Mouse (Mus musculus): ENCODE data around the gene Ppp2r5c. TPM values are rescaled to one million over a fixed set of nuclear protein-coding genes. Genes with fewer than 3 reads are reported as not detected.

Ppp2r5c gene
- polyA plus RNA-seq, 1 experiment from 2014 or later = 146 TPM

GRCm38 (mm10) chr12:110424008-110424704 lies 22.8 kb upstream of the Ppp2r5c start:
- 77% methylated on average over 5 of the region's 5 CpGs for WGBS
- DNase-seq (ENCODE audit: low spot score) = no peak
- Histone ChIP-seq H3K27ac (no peak overlapping the region), H3K4me3 (no peak overlapping the region), H3K36me3 (no peaks in the 10 kb centered on the region), H3K27me3 (ENCODE audit: insufficient read depth, poor library complexity, severe bottlenecking) (no peaks in the 10 kb centered on the region), H3K4me1 (replicated peaks) (no peaks in the 10 kb centered on the region), H3K9me3 (no peaks in the 10 kb centered on the region)

GRCm38 (mm10) chr12:110426417-110427010 lies 20.4 kb upstream of the Ppp2r5c start:
- Histone ChIP-seq H3K27me3 (ENCODE audit: insufficient read depth, poor library complexity, severe bottlenecking) (no peaks in the 10 kb centered on the region), H3K4me1 (replicated peaks) (peaks cover 11% of the 10 kb centered on the region; the same call in 1 of the 2 replicates), H3K27ac (no peak overlapping the region), H3K4me3 (no peak overlapping the region), H3K9me3 (no peaks in the 10 kb centered on the region), H3K36me3 (no peaks in the 10 kb centered on the region)
- 83% methylated on average over 13 of the region's 13 CpGs for WGBS
- DNase-seq (ENCODE audit: low spot score) = no peak

GRCm38 (mm10) chr12:110429340-110429973 lies 17.5 kb upstream of the Ppp2r5c start:
- Histone ChIP-seq H3K9me3 (no peaks in the 10 kb centered on the region), H3K4me3 (no peak overlapping the region), H3K4me1 (replicated peaks) (peaks cover 11% of the 10 kb centered on the region; the same call in 1 of the 2 replicates), H3K27me3 (ENCODE audit: insufficient read depth, poor library complexity, severe bottlenecking) (no peaks in the 10 kb centered on the region), H3K36me3 (no peaks in the 10 kb centered on the region), H3K27ac (peak overlapping the region; percentile 83)
- no peak for DNase-seq (ENCODE audit: low spot score)
- 71% methylated on average over 12 of the region's 12 CpGs for WGBS

- H3K27ac ChIP-seq = peak overlapping the region; percentile 83
- no peaks in the 10 kb centered on the region for H3K9me3 ChIP-seq
- no peaks in the 10 kb centered on the region for H3K27me3 ChIP-seq (ENCODE audit: insufficient read depth, poor library complexity, severe bottlenecking)
- peak; percentile 35 for DNase-seq (ENCODE audit: low spot score)
- H3K36me3 ChIP-seq = no peaks in the 10 kb centered on the region
- no peak overlapping the region for H3K4me3 ChIP-seq
- 49% methylated on average over 10 of the region's 10 CpGs for WGBS
- peaks cover 13% of the 10 kb centered on the region; the same call in 1 of the 2 replicates for H3K4me1 ChIP-seq (replicated peaks)
Measured at GRCm38 (mm10) chr12:110429990-110430389, 16.9 kb upstream of the Ppp2r5c start.

- no peak for DNase-seq (ENCODE audit: low spot score)
- Histone ChIP-seq H3K36me3 (no peaks in the 10 kb centered on the region), H3K27me3 (ENCODE audit: insufficient read depth, poor library complexity, severe bottlenecking) (no peaks in the 10 kb centered on the region), H3K27ac (no peak overlapping the region), H3K9me3 (no peaks in the 10 kb centered on the region), H3K4me1 (replicated peaks) (peaks cover 14% of the 10 kb centered on the region; the same call in 1 of the 2 replicates), H3K4me3 (no peak overlapping the region)
- 71% methylated on average over 7 of the region's 7 CpGs for WGBS
Measured at GRCm38 (mm10) chr12:110431805-110432204, 15.1 kb upstream of the Ppp2r5c start.

GRCm38 (mm10) chr12:110436638-110437366 lies 10.1 kb upstream of the Ppp2r5c start:
- H3K4me3 ChIP-seq = no peak overlapping the region
- 74% methylated on average over 9 of the region's 9 CpGs for WGBS
- H3K27me3 ChIP-seq (ENCODE audit: insufficient read depth, poor library complexity, severe bottlenecking) = no peaks in the 10 kb centered on the region; the same call in 1 of the 2 replicates
- no peak for DNase-seq (ENCODE audit: low spot score)
- H3K4me1 ChIP-seq (replicated peaks) = 0 out of 2 replicates have a peak, but pooled peaks cover 7% of the 10 kb centered on the region
- peaks cover 4% of the 10 kb centered on the region; the same call in 1 of the 2 replicates for H3K9me3 ChIP-seq
- no peaks in the 10 kb centered on the region for H3K36me3 ChIP-seq
- no peak overlapping the region for H3K27ac ChIP-seq

- Histone ChIP-seq H3K27ac (no peak overlapping the region), H3K4me3 (no peak overlapping the region), H3K9me3 (peaks cover 4% of the 10 kb centered on the region; the same call in 1 of the 2 replicates), H3K27me3 (ENCODE audit: insufficient read depth, poor library complexity, severe bottlenecking) (no peaks in the 10 kb centered on the region; the same call in 1 of the 2 replicates), H3K4me1 (replicated peaks) (0 out of 2 replicates have a peak, but pooled peaks cover 7% of the 10 kb centered on the region), H3K36me3 (no peaks in the 10 kb centered on the region)
- 70% methylated on average over 7 of the region's 7 CpGs for WGBS
- no peak for DNase-seq (ENCODE audit: low spot score)
Measured at GRCm38 (mm10) chr12:110437367-110437703, 9.6 kb upstream of the Ppp2r5c start.

GRCm38 (mm10) chr12:110438367-110438973 lies 8.4 kb upstream of the Ppp2r5c start:
- Histone ChIP-seq H3K27me3 (ENCODE audit: insufficient read depth, poor library complexity, severe bottlenecking) (peaks cover 8% of the 10 kb centered on the region; the same call in 1 of the 2 replicates), H3K9me3 (peaks cover 4% of the 10 kb centered on the region; the same call in 1 of the 2 replicates), H3K4me1 (replicated peaks) (0 out of 2 replicates have a peak, but pooled peaks cover 7% of the 10 kb centered on the region), H3K4me3 (no peak overlapping the region), H3K36me3 (no peaks in the 10 kb centered on the region), H3K27ac (no peak overlapping the region)
- 48% methylated on average over 5 of the region's 5 CpGs for whole genome bisulfite sequencing
- no peak for DNase-seq (ENCODE audit: low spot score)

- Histone ChIP-seq H3K9me3 (peaks cover 4% of the 10 kb centered on the region; the same call in 1 of the 2 replicates), H3K4me3 (no peak overlapping the region), H3K36me3 (no peaks in the 10 kb centered on the region), H3K4me1 (replicated peaks) (peaks cover 9% of the 10 kb centered on the region), H3K27ac (no peak overlapping the region), H3K27me3 (ENCODE audit: insufficient read depth, poor library complexity, severe bottlenecking) (peaks cover 25% of the 10 kb centered on the region)
- DNase-seq (ENCODE audit: low spot score) = no peak
- 91% methylated on average over 2 of the region's 2 CpGs for WGBS
Measured at GRCm38 (mm10) chr12:110442238-110442637, 4.7 kb upstream of the Ppp2r5c start.

GRCm38 (mm10) chr12:110444530-110444929 lies 2.4 kb upstream of the Ppp2r5c start:
- H3K4me1 ChIP-seq (replicated peaks) = peaks cover 20% of the 10 kb centered on the region
- no peaks in the 10 kb centered on the region for H3K36me3 ChIP-seq
- DNase-seq (ENCODE audit: low spot score) = no peak
- peaks cover 25% of the 10 kb centered on the region for H3K27me3 ChIP-seq (ENCODE audit: insufficient read depth, poor library complexity, severe bottlenecking)
- WGBS = 74% methylated on average over 5 of the region's 5 CpGs
- no peak overlapping the region for H3K4me3 ChIP-seq
- peaks cover 4% of the 10 kb centered on the region; the same call in 1 of the 2 replicates for H3K9me3 ChIP-seq
- no peak overlapping the region for H3K27ac ChIP-seq

- H3K4me1 ChIP-seq (replicated peaks) = peaks cover 20% of the 10 kb centered on the region
- no peaks in the 10 kb centered on the region; the same call in 1 of the 2 replicates for H3K9me3 ChIP-seq
- H3K27ac ChIP-seq = peak overlapping the region; percentile 91; the same call in 1 of the 2 replicates
- peak overlapping the region; percentile 89 for H3K4me3 ChIP-seq
- 44% methylated on average over 7 of the region's 7 CpGs for WGBS
- peaks cover 25% of the 10 kb centered on the region for H3K27me3 ChIP-seq (ENCODE audit: insufficient read depth, poor library complexity, severe bottlenecking)
- no peak for DNase-seq (ENCODE audit: low spot score)
- no peaks in the 10 kb centered on the region for H3K36me3 ChIP-seq
Measured at GRCm38 (mm10) chr12:110445775-110446174, 1.1 kb upstream of the Ppp2r5c start.

- H3K36me3 ChIP-seq = no peaks in the 10 kb centered on the region
- H3K4me3 ChIP-seq = peak overlapping the region; percentile 89
- peak overlapping the region; percentile 91 for H3K27ac ChIP-seq
Measured at GRCm38 (mm10) chr12:110447306-110447705, 386 bp downstream of the Ppp2r5c start.

More at GRCm38 (mm10) chr12:110447306-110447705, 386 bp downstream of the Ppp2r5c start:
- peaks cover 25% of the 10 kb centered on the region for H3K27me3 ChIP-seq (ENCODE audit: insufficient read depth, poor library complexity, severe bottlenecking)
- WGBS = 3% methylated on average over 39 of the region's 39 CpGs
- peaks cover 20% of the 10 kb centered on the region for H3K4me1 ChIP-seq (replicated peaks)
- no peaks in the 10 kb centered on the region for H3K9me3 ChIP-seq
- no peak for DNase-seq (ENCODE audit: low spot score)
